Mouse (Mus musculus) lung, postnatal 0 days (tissue): ENCODE measurements around the gene Hnrnpul2. TPM values are rescaled to one million over a fixed set of nuclear protein-coding genes. Genes with fewer than 3 reads are reported as not detected.
"Not testable (repeated sequence)": the region's sequence is repeated elsewhere in the genome, so short reads cannot be mapped to it uniquely, and the experiment has no call there.

Experiments used
- ATAC-seq: fragments of 200-750 bp; cut with Nextera tagmentation; 2 replicates; pipeline ENCODE4 v1.8.0; 2017; ENCODE audit warnings: moderate library complexity
- DNase-seq: peaks from one replicate; pipeline ENCODE4 v3.0.0-alpha.2; 2016; ENCODE audit warnings: low spot score
- H3K27ac ChIP-seq: fragments of 300-500 bp; sonication (generic); 2 replicates; pipeline ENCODE4 v1.5.1; 2014; ENCODE audit warnings: antibody characterized with exemption, mild to moderate bottlenecking, low read length, mixed read lengths
- H3K27me3 ChIP-seq: fragments of 300-500 bp; sonication (generic); replicated peaks from 2 replicates; pipeline ENCODE4 v1.6.1; 2014; ENCODE audit warnings: low read length, mixed read lengths; ENCODE audit not compliant: insufficient read depth
- H3K36me3 ChIP-seq: fragments of 300-500 bp; sonication (generic); 2 replicates; pipeline ENCODE4 v1.6.1; 2014; ENCODE audit warnings: low read length, mixed read lengths; ENCODE audit not compliant: insufficient read depth
- H3K4me1 ChIP-seq: fragments of 300-500 bp; sonication (generic); 2 replicates; pipeline ENCODE4 v1.6.1; 2014; ENCODE audit warnings: antibody characterized with exemption, low read depth, low read length, mixed read lengths; ENCODE audit not compliant: insufficient read depth
- H3K4me2 ChIP-seq: fragments of 300-500 bp; sonication (generic); replicated peaks from 2 replicates; pipeline ENCODE4 v1.6.1; 2014; ENCODE audit warnings: low read depth, mild to moderate bottlenecking, low read length, moderate library complexity, mixed read lengths
- H3K4me3 ChIP-seq: fragments of 300-500 bp; sonication (generic); 2 replicates; pipeline ENCODE4 v1.5.1; 2014; ENCODE audit warnings: low read depth, low read length
- H3K9ac ChIP-seq: fragments of 300-500 bp; sonication (generic); replicated peaks from 2 replicates; pipeline ENCODE4 v1.6.1; 2014; ENCODE audit warnings: low read depth, mild to moderate bottlenecking
- H3K9me3 ChIP-seq: fragments of 300-500 bp; sonication (generic); 2 replicates; pipeline ENCODE4 v1.6.1; 2016; ENCODE audit warnings: low read length, mixed read lengths
- CTCF ChIP-seq: IDR thresholded peaks from 2 replicates; pipeline ENCODE4 v1.5.1; 2016; ENCODE audit warnings: antibody characterized with exemption, mild to moderate bottlenecking
- EP300 ChIP-seq: IDR thresholded peaks from 2 replicates; pipeline ENCODE4 v1.6.1; 2016; ENCODE audit warnings: antibody characterized with exemption, mild to moderate bottlenecking, control low read depth
- WGBS: fragments of 180-500 bp; shearing (Covaris S2); extraction: QIAGEN DNeasy Blood & Tissue Kit; methylation state at CpG from one replicate; pipeline ENCODE4 v1.1.7; 2014; 5-methylcytosine and 5-hydroxymethylcytosine counted together
- polyA plus RNA-seq: library from polyadenylated mRNA; unstranded; fragments of >200 nt; fragmentation: Nextera tagmentation; extraction: Ambion mirVana; gene quantifications from 2 replicates; pipeline ENCODE4 v1.2.1, GENCODE M21; 2015

Hnrnpul2 gene
- polyA plus RNA-seq, 1 experiment from 2014 or later: 4.3 TPM

- 36% methylated on average over 4 of the region's 4 CpGs for WGBS
- Histone ChIP-seq H3K4me2 (no peak overlapping the region), H3K27me3 (no peaks in the 10 kb centered on the region), H3K27ac (no peak overlapping the region), H3K4me3 (no peak overlapping the region), H3K4me1 (no peaks in the 10 kb centered on the region), H3K9ac (no peak overlapping the region), H3K9me3 (no peaks in the 10 kb centered on the region), H3K36me3 (no peaks in the 10 kb centered on the region)
- DNase-seq (peak; percentile 81), ATAC-seq (peak; percentile 62; the same call in 1 of the 2 replicates)
- TF ChIP-seq CTCF (peak; percentile 79), EP300 (no peak)
Observed at GRCm38 (mm10) chr19:8857689-8858088, 37.9 kb downstream of the Hnrnpul2 start.

- no peak overlapping the region for H3K4me2 ChIP-seq
- H3K9ac ChIP-seq: no peak overlapping the region
- no peak overlapping the region for H3K27ac ChIP-seq
- WGBS: 27% methylated on average over 1 of the region's 1 CpGs
- no peaks in the 10 kb centered on the region for H3K27me3 ChIP-seq
- H3K4me1 ChIP-seq: no peaks in the 10 kb centered on the region
- ATAC-seq (no peak), DNase-seq (no peak)
- no peaks in the 10 kb centered on the region for H3K36me3 ChIP-seq
- H3K9me3 ChIP-seq: no peaks in the 10 kb centered on the region
- no peak overlapping the region for H3K4me3 ChIP-seq
- TF ChIP-seq EP300 (no peak), CTCF (peak; percentile 63)
Observed at GRCm38 (mm10) chr19:8859018-8859417, 39.2 kb downstream of the Hnrnpul2 start.

- Histone ChIP-seq H3K4me2 (no peak overlapping the region), H3K36me3 (no peaks in the 10 kb centered on the region), H3K9ac (no peak overlapping the region), H3K27me3 (no peaks in the 10 kb centered on the region), H3K4me1 (no peaks in the 10 kb centered on the region), H3K27ac (no peak overlapping the region), H3K4me3 (no peak overlapping the region), H3K9me3 (no peaks in the 10 kb centered on the region)
- ATAC-seq (no peak), DNase-seq (no peak)
- no peak for TF ChIP-seq EP300
- TF ChIP-seq CTCF: no peak
- WGBS: 81% methylated on average over 6 of the region's 6 CpGs
Observed at GRCm38 (mm10) chr19:8864265-8864664, 44.5 kb downstream of the Hnrnpul2 start.

- not testable (repeated sequence) for H3K4me1 ChIP-seq, H3K9ac ChIP-seq, H3K27me3 ChIP-seq, H3K9me3 ChIP-seq, DNase-seq, H3K4me3 ChIP-seq, H3K27ac ChIP-seq, ATAC-seq, H3K36me3 ChIP-seq
- H3K4me2 ChIP-seq: peak overlapping the region; percentile 72
- WGBS: 73% methylated on average over 3 of the region's 3 CpGs
Observed at GRCm38 (mm10) chr19:8870381-8870780, 50.6 kb downstream of the Hnrnpul2 start.

- TF ChIP-seq EP300: no peak
- TF ChIP-seq CTCF: no peak
- peaks cover 6% of the 10 kb centered on the region; the same call in 1 of the 2 replicates for H3K4me1 ChIP-seq
- H3K36me3 ChIP-seq: peaks cover 8% of the 10 kb centered on the region; the same call in 1 of the 2 replicates
- peak overlapping the region; percentile 65 for H3K27ac ChIP-seq
- peak overlapping the region; percentile 95 for H3K4me3 ChIP-seq
- peak overlapping the region; percentile 72 for H3K4me2 ChIP-seq
- H3K27me3 ChIP-seq: no peaks in the 10 kb centered on the region
- DNase-seq (no peak), ATAC-seq (peak; percentile 18)
- peak overlapping the region; percentile 62 for H3K9ac ChIP-seq
- no peaks in the 10 kb centered on the region for H3K9me3 ChIP-seq
- WGBS: 29% methylated on average over 9 of the region's 9 CpGs
Observed at GRCm38 (mm10) chr19:8870838-8871237, 51.0 kb downstream of the Hnrnpul2 start.

GRCm38 (mm10) chr19:8871267-8872186 is 51.7 kb downstream of the Hnrnpul2 start, which contains the start of gene Ubxn1:
TSS of gene Ubxn1 (plus strand) at chr19:8871496.
- DNase-seq (peak; percentile 99), ATAC-seq (peak; percentile 99)
- Histone ChIP-seq H3K9ac (peak within 1 kb of the TSS; percentile 92), H3K27ac (peak within 1 kb of the TSS; percentile 87), H3K36me3 (peaks cover 8% of the 10 kb centered on the region; the same call in 1 of the 2 replicates), H3K4me2 (peak within 1 kb of the TSS; percentile 72), H3K4me1 (peaks cover 6% of the 10 kb centered on the region; the same call in 1 of the 2 replicates), H3K4me3 (peak within 1 kb of the TSS; percentile 95), H3K27me3 (no peaks in the 10 kb centered on the region), H3K9me3 (no peaks in the 10 kb centered on the region)
- TF ChIP-seq CTCF: 0 out of 2 replicates have a peak, but pooled peaks have one; percentile 1
- peak; percentile 80 for TF ChIP-seq EP300
- WGBS: under 1% methylated on average over 54 of the region's 59 CpGs
